Mouse (Mus musculus) ES-Bruce4 (cell line): ENCODE results near the gene Cep68. TPM values are rescaled to one million over a fixed set of nuclear protein-coding genes. Genes with fewer than 3 reads are reported as not detected.

ENCODE experiments used
- H3K27ac ChIP-seq: 2 replicates; pipeline ENCODE4 v1.5.1; 2012; ENCODE audit warnings: low read length, inconsistent platforms; ENCODE audit not compliant: insufficient read depth
- H3K27me3 ChIP-seq: 2 replicates; pipeline ENCODE4 v1.6.1; 2012; ENCODE audit warnings: mild to moderate bottlenecking, low read length, inconsistent platforms; ENCODE audit not compliant: control insufficient read depth, poor library complexity, insufficient read depth, severe bottlenecking
- H3K36me3 ChIP-seq: 2 replicates; pipeline ENCODE4 v1.6.1; 2012; ENCODE audit warnings: inconsistent platforms, mild to moderate bottlenecking, low read length, moderate library complexity; ENCODE audit not compliant: control insufficient read depth, poor library complexity, insufficient read depth, severe bottlenecking
- H3K4me1 ChIP-seq: one replicate; pipeline ENCODE4 v1.8.1; 2011; ENCODE audit warnings: low read length; ENCODE audit not compliant: control insufficient read depth, insufficient read depth
- H3K4me3 ChIP-seq: 2 replicates; pipeline ENCODE4 v1.5.1; 2011; ENCODE audit warnings: low read depth, mild to moderate bottlenecking, low read length
- H3K9ac ChIP-seq: 2 replicates; pipeline ENCODE4 v1.6.1; 2012; ENCODE audit warnings: low read depth, mild to moderate bottlenecking, inconsistent platforms; ENCODE audit not compliant: poor library complexity, severe bottlenecking
- H3K9me3 ChIP-seq: replicated peaks from 2 replicates; pipeline ENCODE4 v1.6.1; 2012; ENCODE audit warnings: mild to moderate bottlenecking, low read length, inconsistent platforms; ENCODE audit not compliant: control insufficient read depth, poor library complexity, insufficient read depth, severe bottlenecking
- CTCF ChIP-seq: IDR thresholded peaks from one replicate; pipeline ENCODE4 v1.8.1; 2011; ENCODE audit warnings: low read depth, low read length
- EP300 ChIP-seq: IDR thresholded peaks from 2 replicates; pipeline ENCODE4 v1.6.1; 2011; ENCODE audit warnings: low read depth, low read length; ENCODE audit not compliant: insufficient read depth
- POLR2A ChIP-seq: IDR thresholded peaks from one replicate; pipeline ENCODE4 v1.8.1; 2011; ENCODE audit warnings: low read length; ENCODE audit not compliant: insufficient read depth
- polyA plus RNA-seq: library from polyadenylated mRNA; stranded (reverse); fragments of >200 nt; gene quantifications from 2 replicates; pipeline ENCODE4 v1.2.4, GENCODE M21; 2011; ENCODE audit warnings: low read depth; ENCODE audit not compliant: missing spikeins, insufficient read depth, insufficient read length

Cep68 gene
- polyA plus RNA-seq, 1 experiment: 38.0 TPM

DNA sequence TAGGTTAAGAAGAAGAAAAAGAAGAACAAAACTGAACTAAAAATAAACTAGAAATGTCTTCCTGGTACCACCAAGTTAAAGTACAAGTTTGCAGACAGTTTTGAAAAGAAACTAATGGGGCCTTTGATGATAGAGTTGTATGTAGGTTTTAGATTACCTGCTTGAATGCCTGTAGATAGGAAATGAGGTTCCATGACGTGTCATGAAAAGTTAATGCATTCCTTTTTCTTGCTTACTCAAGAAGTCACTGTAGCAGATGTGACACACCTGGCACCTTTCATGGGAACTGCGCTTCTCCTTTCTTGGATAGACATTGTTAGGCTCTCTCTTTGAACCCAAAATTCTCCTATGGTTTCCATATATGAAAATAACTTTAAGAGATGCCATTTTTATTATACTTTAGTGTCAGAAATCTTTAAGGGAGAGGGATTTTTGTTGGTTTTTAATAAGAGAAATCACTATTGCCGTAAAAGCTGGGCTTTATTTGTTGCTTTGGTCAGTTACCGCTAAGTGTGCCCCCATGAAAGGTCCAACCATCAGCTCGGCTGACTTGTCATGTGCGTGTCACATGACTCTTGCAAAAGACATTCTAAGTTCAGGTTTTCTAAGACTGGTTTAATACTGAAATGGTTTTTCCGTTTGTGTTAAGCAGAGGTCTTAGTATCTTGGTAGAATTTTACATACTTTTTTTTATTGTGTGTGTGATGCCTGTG lies 46.8 kb downstream of the Cep68 start:
- Histone ChIP-seq H3K4me1 (peaks cover 7% of the 10 kb centered on the region), H3K36me3 (peaks cover 14% of the 10 kb centered on the region), H3K27ac (no peak overlapping the region), H3K9me3 (no peaks in the 10 kb centered on the region), H3K27me3 (no peaks in the 10 kb centered on the region), H3K9ac (peak overlapping the region; percentile 99), H3K4me3 (peak overlapping the region; percentile 83)
- TF ChIP-seq CTCF (no peak), EP300 (no peak), POLR2A (no peak)

DNA sequence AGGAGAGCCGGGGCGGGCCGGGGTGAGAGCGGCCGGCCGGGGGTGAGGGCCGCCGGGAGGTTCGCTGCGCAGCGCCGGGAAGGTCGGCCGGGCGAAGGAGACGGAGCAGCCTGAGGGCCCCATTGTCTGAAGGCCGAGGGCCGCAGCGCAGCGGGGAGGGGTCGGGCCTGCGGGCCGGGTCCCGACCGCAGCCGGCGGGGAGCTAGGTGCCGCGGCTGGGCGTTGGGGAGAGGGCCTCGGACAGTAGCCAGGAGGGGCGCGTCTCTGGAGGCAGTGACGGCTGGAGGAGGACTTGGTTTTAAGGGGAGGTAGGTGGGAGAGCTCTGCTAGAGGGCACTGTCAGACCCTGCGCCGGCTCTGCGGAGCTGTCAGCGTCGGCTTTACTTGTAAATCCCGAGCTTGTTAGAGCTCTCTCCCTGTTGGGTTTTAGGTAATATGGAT lies 47.5 kb downstream of the Cep68 start:
- Histone ChIP-seq H3K9ac (peak overlapping the region; percentile 99), H3K27ac (peak overlapping the region; percentile 31; the same call in 1 of the 2 replicates), H3K4me1 (peaks cover 7% of the 10 kb centered on the region), H3K36me3 (peaks cover 12% of the 10 kb centered on the region), H3K4me3 (peak overlapping the region; percentile 83), H3K27me3 (no peaks in the 10 kb centered on the region), H3K9me3 (no peaks in the 10 kb centered on the region)
- TF ChIP-seq EP300: no peak
- no peak for TF ChIP-seq CTCF
- no peak for TF ChIP-seq POLR2A

DNA sequence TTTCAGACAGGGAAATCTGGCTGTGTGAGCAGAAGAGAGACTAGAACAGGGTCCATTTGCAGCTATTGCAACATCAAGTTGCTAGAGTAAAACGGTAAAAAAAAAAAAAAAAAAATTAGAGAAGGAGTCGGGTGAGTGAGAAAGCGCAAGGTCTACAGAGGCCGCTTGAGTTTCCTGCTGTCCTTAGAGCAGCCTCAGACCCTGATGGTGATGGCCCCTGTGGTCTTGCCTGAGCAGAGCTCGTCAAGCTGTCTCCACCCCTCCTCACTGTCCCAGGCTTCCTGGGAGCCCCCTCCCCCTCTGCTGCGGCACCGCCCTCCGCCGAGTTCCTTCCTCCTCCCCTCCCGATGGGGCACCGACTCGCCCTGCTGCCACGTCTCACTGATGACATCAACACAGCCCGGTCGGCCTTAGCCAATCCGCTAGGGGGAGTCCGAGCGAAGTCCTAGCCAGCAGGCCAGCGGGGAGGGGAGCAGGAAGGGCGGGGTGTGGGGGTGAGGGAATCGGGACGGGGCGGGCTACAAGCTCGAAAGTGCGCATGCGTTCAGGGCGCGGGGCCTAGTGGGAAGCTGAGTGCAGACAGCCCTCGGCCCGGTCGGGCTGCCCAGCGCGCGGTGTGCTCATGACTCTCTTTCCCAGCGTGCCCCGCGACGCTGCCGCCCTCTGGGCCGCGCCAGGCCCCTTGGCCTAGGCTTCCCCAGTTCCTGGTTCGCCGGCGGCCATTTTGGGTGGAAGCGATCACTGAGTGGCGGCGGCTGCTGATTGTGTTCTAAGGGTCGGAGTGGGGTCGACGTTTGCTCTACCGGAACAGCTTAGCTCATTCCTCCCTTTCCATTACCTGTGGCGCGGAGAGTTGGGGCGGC lies 48.3 kb downstream of the Cep68 start, which contains the start of gene Rab1a:
Gene Rab1a (plus strand): TSS at position 720 of the 863 bp plus-strand sequence.
- H3K4me3 ChIP-seq: peak within 1 kb of the TSS; percentile 83
- TF ChIP-seq POLR2A (peak; percentile 96), CTCF (peak; percentile 68), EP300 (peak; percentile 78)
- peaks cover 12% of the 10 kb centered on the region for H3K36me3 ChIP-seq
- H3K9ac ChIP-seq: peak within 1 kb of the TSS; percentile 99
- H3K27ac ChIP-seq: peak within 1 kb of the TSS; percentile 91
- no peaks in the 10 kb centered on the region for H3K9me3 ChIP-seq
- H3K27me3 ChIP-seq: no peaks in the 10 kb centered on the region
- peaks cover 4% of the 10 kb centered on the region for H3K4me1 ChIP-seq

DNA sequence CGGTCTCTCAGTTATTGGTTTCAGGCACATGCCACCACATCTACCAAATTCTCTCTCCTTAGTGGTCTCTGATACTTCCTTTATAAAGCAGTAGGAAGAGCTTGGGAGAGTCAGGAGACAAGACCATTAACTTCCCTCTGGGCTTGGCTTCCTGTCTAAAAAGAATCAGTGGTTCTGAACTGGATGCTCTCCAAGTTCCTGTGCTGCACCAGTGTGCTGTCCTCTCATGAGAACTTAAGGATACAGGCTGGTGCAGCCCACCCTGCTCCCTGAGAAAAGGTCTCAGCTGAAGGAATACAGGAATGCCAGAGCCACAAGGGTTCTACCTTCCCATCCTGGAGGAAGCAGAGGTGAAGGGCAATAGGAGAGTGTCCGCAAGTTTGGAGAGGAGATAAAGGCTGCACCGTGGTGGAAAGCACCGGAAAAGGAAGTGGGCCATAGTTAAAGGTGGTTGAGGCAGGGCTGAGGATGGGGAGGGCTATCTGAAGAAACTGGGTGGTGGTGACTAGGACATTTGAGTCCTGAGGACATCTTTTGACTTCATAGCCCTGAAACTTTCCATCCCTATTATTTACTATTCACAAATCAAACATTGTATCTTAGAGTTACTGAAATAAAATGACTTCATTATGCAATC lies 56.0 kb downstream of the Cep68 start:
- no peak overlapping the region for H3K9ac ChIP-seq
- H3K4me1 ChIP-seq: peaks cover 1% of the 10 kb centered on the region
- no peak overlapping the region for H3K27ac ChIP-seq
- H3K4me3 ChIP-seq: no peak overlapping the region
- TF ChIP-seq POLR2A: no peak
- no peak for TF ChIP-seq CTCF
- no peak for TF ChIP-seq EP300
- no peaks in the 10 kb centered on the region for H3K36me3 ChIP-seq
- H3K9me3 ChIP-seq: no peaks in the 10 kb centered on the region
- no peaks in the 10 kb centered on the region for H3K27me3 ChIP-seq

DNA sequence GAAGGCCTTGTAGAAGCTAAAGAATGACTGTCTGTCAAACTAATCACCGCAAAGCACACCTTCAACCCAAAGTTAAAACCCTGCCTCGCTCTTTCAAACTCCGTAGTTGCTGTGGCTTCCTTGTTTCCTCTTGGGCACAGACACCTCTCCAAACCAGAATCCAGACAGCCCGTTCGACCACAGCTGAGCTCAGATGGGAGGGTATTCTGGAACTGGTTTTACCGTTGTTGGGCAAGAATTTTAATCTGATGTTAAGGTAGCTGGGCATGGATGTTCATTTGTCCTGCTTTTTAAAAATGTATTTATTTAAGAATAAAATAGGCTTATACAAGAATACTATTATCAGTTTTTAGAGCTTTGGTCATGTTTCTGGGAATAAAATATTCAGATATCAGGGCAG lies 62.0 kb downstream of the Cep68 start:
- TF ChIP-seq EP300 (no peak), CTCF (no peak), POLR2A (no peak)
- H3K4me1 ChIP-seq: no peaks in the 10 kb centered on the region
- H3K9me3 ChIP-seq: peaks cover 11% of the 10 kb centered on the region
- peak overlapping the region; percentile 84 for H3K27ac ChIP-seq
- no peak overlapping the region for H3K4me3 ChIP-seq
- H3K27me3 ChIP-seq: no peaks in the 10 kb centered on the region
- no peaks in the 10 kb centered on the region for H3K36me3 ChIP-seq
- no peak overlapping the region for H3K9ac ChIP-seq

Other genes with a start within 250 kb of the Cep68 start
- gene Actr2, start 136.5 kb downstream of the Cep68 start, polyA plus RNA-seq: 315 and 353 TPM in 2 replicates
- gene Rab1a, start 48.0 kb downstream of the Cep68 start, polyA plus RNA-seq: 396 and 407 TPM in 2 replicates
- 18.4 and 20.2 TPM in 2 replicates for gene Slc1a4, start 83.3 kb upstream of the Cep68 start, polyA plus RNA-seq